Mouse (Mus musculus): ENCODE measurements around the gene Taf8.

GRCm38 (mm10) chr17:47452886-47453285, 49.2 kb downstream of the Taf8 start:
- no peak for TF ChIP-seq POLR2A (IDR thresholded peaks at IDR 0.05; ENCODE audit: control insufficient read depth in 1 of 2, insufficient read depth in 1 of 2, low read depth in 1 of 2, low read length in 2 of 2, poor library complexity in 1 of 2)
- TF ChIP-seq NELFE (IDR thresholded peaks at IDR 0.05; ENCODE audit: low read depth, low read length) = no peak
- no peak for TF ChIP-seq CTCF (IDR thresholded peaks at IDR 0.05 in 2 of 3, conservative IDR thresholded peaks at IDR 0.05 in 1 of 3; ENCODE audit: control insufficient read depth in 1 of 3, insufficient read depth in 1 of 3, low read depth in 2 of 3, low read length in 3 of 3, poor library complexity in 1 of 3, severe bottlenecking in 1 of 3)
- TF ChIP-seq HCFC1 (IDR thresholded peaks at IDR 0.05; ENCODE audit: low read depth, low read length) = no peak
- no peak for TF ChIP-seq MAX (IDR thresholded peaks at IDR 0.05; ENCODE audit: low read length)
- no peak for TF ChIP-seq ZC3H11A (IDR thresholded peaks at IDR 0.05; ENCODE audit: low read depth, low read length)
- no peak for TF ChIP-seq MEF2A (IDR thresholded peaks at IDR 0.05; ENCODE audit: extremely low read depth, insufficient replicate concordance, low read depth, low read length, poor library complexity, severe bottlenecking)
- no peak for TF ChIP-seq ZMIZ1 (IDR thresholded peaks at IDR 0.05; ENCODE audit: low read depth, low read length)
- no peak for TF ChIP-seq POLR2AphosphoS5 (IDR thresholded peaks at IDR 0.05; ENCODE audit: borderline replicate concordance, low read depth, low read length)
- TF ChIP-seq NRF1 (IDR thresholded peaks at IDR 0.05; ENCODE audit: insufficient read depth, low read depth, low read length, poor library complexity, severe bottlenecking) = no peak
- no peak for TF ChIP-seq USF1 (IDR thresholded peaks at IDR 0.05; ENCODE audit: low read depth, low read length)
